Mouse (Mus musculus): ENCODE measurements at regions not wholly inside any gene's neighbourhood (a gene's known extent, or its start where the extent isn't known, plus 50 kb on each side); places are given as distances from the start of the nearest gene placed in this dataset.

- Histone ChIP-seq H3K9me3 (ENCODE audit: control insufficient read depth, low read length) (no peaks in the 10 kb centered on the region), H3K4me3 (ENCODE audit: low read depth, low read length) (no peak overlapping the region), H3K4me2 (replicated peaks; ENCODE audit: low read depth) (no peak overlapping the region), H3K27me3 (ENCODE audit: control insufficient read depth, insufficient read depth, low read length) (no peaks in the 10 kb centered on the region), H3K9ac (ENCODE audit: low read length) (no peak overlapping the region), H3K4me1 (replicated peaks; ENCODE audit: control insufficient read depth, insufficient read depth) (no peaks in the 10 kb centered on the region), H3K27ac (replicated peaks) (no peak overlapping the region), H3K36me3 (ENCODE audit: control insufficient read depth, insufficient read depth, low read length) (no peaks in the 10 kb centered on the region)
- 79% methylated on average over 7 of the region's 7 CpGs for WGBS
- ATAC-seq (ENCODE audit: low FRiP score, low TSS enrichment): no peak
- DNase-seq (ENCODE audit: low spot score): no peak
- TF ChIP-seq CTCF (IDR thresholded peaks at IDR 0.05; ENCODE audit: low read depth) (no peak), EP300 (optimal IDR thresholded peaks at IDR 0.05) (no peak)
Measured at GRCm38 (mm10) chr5:127129495-127129894, 112.1 kb upstream of the Tmem132c start.

- Histone ChIP-seq H3K4me2 (replicated peaks; ENCODE audit: low read depth) (no peak overlapping the region), H3K27ac (replicated peaks) (no peak overlapping the region), H3K4me1 (replicated peaks; ENCODE audit: control insufficient read depth, insufficient read depth) (no peaks in the 10 kb centered on the region), H3K9ac (ENCODE audit: low read length) (no peak overlapping the region), H3K9me3 (ENCODE audit: control insufficient read depth, low read length) (no peaks in the 10 kb centered on the region), H3K27me3 (ENCODE audit: control insufficient read depth, insufficient read depth, low read length) (no peaks in the 10 kb centered on the region), H3K36me3 (ENCODE audit: control insufficient read depth, insufficient read depth, low read length) (no peaks in the 10 kb centered on the region), H3K4me3 (ENCODE audit: low read depth, low read length) (no peak overlapping the region)
- WGBS: 65% methylated on average over 6 of the region's 6 CpGs
- ATAC-seq (ENCODE audit: low FRiP score, low TSS enrichment) (no peak), DNase-seq (ENCODE audit: low spot score) (no peak)
- TF ChIP-seq CTCF (IDR thresholded peaks at IDR 0.05; ENCODE audit: low read depth): no peak
- TF ChIP-seq EP300 (optimal IDR thresholded peaks at IDR 0.05): no peak
Measured at GRCm38 (mm10) chr5:127134441-127134840, 107.2 kb upstream of the Tmem132c start.

GRCm38 (mm10) chr5:127140651-127141050 is 101.0 kb upstream of the Tmem132c start:
- ATAC-seq (ENCODE audit: low FRiP score, low TSS enrichment): no peak
- Histone ChIP-seq H3K4me2 (replicated peaks; ENCODE audit: low read depth) (no peak overlapping the region), H3K9me3 (ENCODE audit: control insufficient read depth, low read length) (no peaks in the 10 kb centered on the region), H3K4me3 (ENCODE audit: low read depth, low read length) (no peak overlapping the region), H3K9ac (ENCODE audit: low read length) (no peak overlapping the region), H3K4me1 (replicated peaks; ENCODE audit: control insufficient read depth, insufficient read depth) (no peaks in the 10 kb centered on the region), H3K36me3 (ENCODE audit: control insufficient read depth, insufficient read depth, low read length) (no peaks in the 10 kb centered on the region), H3K27me3 (ENCODE audit: control insufficient read depth, insufficient read depth, low read length) (no peaks in the 10 kb centered on the region), H3K27ac (replicated peaks) (no peak overlapping the region)
- WGBS: 49% methylated on average over 2 of the region's 2 CpGs
- TF ChIP-seq CTCF (IDR thresholded peaks at IDR 0.05; ENCODE audit: low read depth): no peak
- TF ChIP-seq EP300 (optimal IDR thresholded peaks at IDR 0.05): no peak
- DNase-seq (ENCODE audit: low spot score): no peak

- ATAC-seq (ENCODE audit: low FRiP score, low TSS enrichment) (no peak), DNase-seq (ENCODE audit: low spot score) (no peak)
- no peaks in the 10 kb centered on the region for H3K9me3 ChIP-seq (ENCODE audit: control insufficient read depth, low read length)
- no peak overlapping the region for H3K9ac ChIP-seq (ENCODE audit: low read length)
- TF ChIP-seq EP300 (optimal IDR thresholded peaks at IDR 0.05) (no peak), CTCF (IDR thresholded peaks at IDR 0.05; ENCODE audit: low read depth) (peak; percentile 69)
- no peak overlapping the region for H3K4me2 ChIP-seq (replicated peaks; ENCODE audit: low read depth)
- H3K27ac ChIP-seq (replicated peaks): no peak overlapping the region
- H3K4me1 ChIP-seq (replicated peaks; ENCODE audit: control insufficient read depth, insufficient read depth): no peaks in the 10 kb centered on the region
- WGBS: 35% methylated on average over 3 of the region's 3 CpGs
- H3K27me3 ChIP-seq (ENCODE audit: control insufficient read depth, insufficient read depth, low read length): no peaks in the 10 kb centered on the region
- no peaks in the 10 kb centered on the region for H3K36me3 ChIP-seq (ENCODE audit: control insufficient read depth, insufficient read depth, low read length)
- no peak overlapping the region for H3K4me3 ChIP-seq (ENCODE audit: low read depth, low read length)
Measured at GRCm38 (mm10) chr5:127160292-127160691, 81.3 kb upstream of the Tmem132c start.

GRCm38 (mm10) chr5:127163376-127163775 is 78.2 kb upstream of the Tmem132c start:
- no peak overlapping the region for H3K4me2 ChIP-seq (replicated peaks; ENCODE audit: low read depth)
- H3K27ac ChIP-seq (replicated peaks): no peak overlapping the region
- H3K4me1 ChIP-seq (replicated peaks; ENCODE audit: control insufficient read depth, insufficient read depth): no peaks in the 10 kb centered on the region
- no peaks in the 10 kb centered on the region for H3K27me3 ChIP-seq (ENCODE audit: control insufficient read depth, insufficient read depth, low read length)
- H3K36me3 ChIP-seq (ENCODE audit: control insufficient read depth, insufficient read depth, low read length): no peaks in the 10 kb centered on the region
- 68% methylated on average over 6 of the region's 6 CpGs for WGBS
- no peak overlapping the region for H3K9ac ChIP-seq (ENCODE audit: low read length)
- no peaks in the 10 kb centered on the region for H3K9me3 ChIP-seq (ENCODE audit: control insufficient read depth, low read length)
- no peak overlapping the region for H3K4me3 ChIP-seq (ENCODE audit: low read depth, low read length)
- DNase-seq (ENCODE audit: low spot score) (no peak), ATAC-seq (ENCODE audit: low FRiP score, low TSS enrichment) (no peak)
- TF ChIP-seq EP300 (optimal IDR thresholded peaks at IDR 0.05) (no peak), CTCF (IDR thresholded peaks at IDR 0.05; ENCODE audit: low read depth) (no peak)

GRCm38 (mm10) chr5:127189021-127189420 is 52.6 kb upstream of the Tmem132c start:
- no peaks in the 10 kb centered on the region for H3K4me1 ChIP-seq (replicated peaks; ENCODE audit: control insufficient read depth, insufficient read depth)
- H3K36me3 ChIP-seq (ENCODE audit: control insufficient read depth, insufficient read depth, low read length): no peaks in the 10 kb centered on the region
- no peak overlapping the region for H3K4me2 ChIP-seq (replicated peaks; ENCODE audit: low read depth)
- no peak overlapping the region for H3K9ac ChIP-seq (ENCODE audit: low read length)
- no peak overlapping the region for H3K27ac ChIP-seq (replicated peaks)
- ATAC-seq (ENCODE audit: low FRiP score, low TSS enrichment) (no peak), DNase-seq (ENCODE audit: low spot score) (no peak)
- no peak overlapping the region for H3K4me3 ChIP-seq (ENCODE audit: low read depth, low read length)
- TF ChIP-seq EP300 (optimal IDR thresholded peaks at IDR 0.05) (no peak), CTCF (IDR thresholded peaks at IDR 0.05; ENCODE audit: low read depth) (peak; percentile 21; the same call in 1 of the 2 replicates)
- H3K9me3 ChIP-seq (ENCODE audit: control insufficient read depth, low read length): no peaks in the 10 kb centered on the region
- 92% methylated on average over 4 of the region's 4 CpGs for WGBS
- no peaks in the 10 kb centered on the region for H3K27me3 ChIP-seq (ENCODE audit: control insufficient read depth, insufficient read depth, low read length)

Data from stomach, postnatal 0 days (tissue).